Mouse (Mus musculus) thymus, postnatal 0 days (tissue): ENCODE data around the gene Gusb. TPM values are rescaled to one million over a fixed set of nuclear protein-coding genes. Genes with fewer than 3 reads are reported as not detected.

Source experiments
- DNase-seq: peaks from one replicate; pipeline ENCODE4 v3.0.0-alpha.2; 2015; ENCODE audit warnings: low spot score
- polyA plus RNA-seq: library from polyadenylated mRNA; unstranded; fragments of >200 nt; fragmentation: Nextera tagmentation; extraction: Ambion mirVana; gene quantifications from 2 replicates; pipeline ENCODE4 v1.2.1, GENCODE M21; 2015

The Gusb gene
- polyA plus RNA-seq, 1 experiment from 2014 or later: 59.3 TPM

DNA sequence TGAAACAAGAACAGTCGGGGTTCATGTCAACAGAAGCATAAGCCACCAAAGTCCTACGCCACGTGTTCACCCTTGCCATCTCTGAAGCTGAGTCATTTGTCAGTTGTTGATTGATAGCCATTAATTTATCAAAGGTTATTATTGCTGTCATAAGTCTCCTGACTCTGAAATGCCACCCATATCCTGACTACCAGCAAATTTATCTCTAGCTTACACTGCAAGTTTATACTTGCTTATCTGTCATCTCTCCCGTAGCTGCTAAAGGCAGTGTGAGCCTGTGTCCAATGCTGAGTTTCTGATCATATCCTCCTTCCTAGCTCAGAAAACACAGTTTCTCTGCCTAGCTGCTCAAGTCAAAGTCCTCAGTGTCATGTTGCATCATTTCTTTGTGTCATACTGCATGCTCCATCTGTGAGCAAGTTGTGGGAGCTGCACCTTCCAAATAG, 28.0 kb downstream of the Gusb start:
- no peak for DNase-seq

DNA sequence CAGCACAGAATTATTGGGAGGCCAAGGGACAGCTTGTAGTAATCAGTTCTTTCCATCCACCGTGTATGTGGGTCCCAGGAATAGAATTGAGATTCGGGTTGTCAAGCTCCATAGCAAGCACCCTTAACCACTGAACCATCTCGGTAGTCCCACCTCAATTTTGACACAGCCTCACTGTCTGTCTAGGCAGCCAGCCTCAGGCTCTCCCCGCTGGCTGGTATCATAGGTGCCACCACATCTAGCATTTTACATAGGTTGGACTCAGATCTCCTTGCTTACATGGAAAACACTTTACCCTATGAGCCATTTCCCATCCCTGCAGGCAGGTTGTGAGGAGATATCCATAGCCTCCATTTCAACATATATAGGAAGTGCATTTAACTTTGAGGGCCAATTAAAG, 28.5 kb downstream of the Gusb start:
- no peak for DNase-seq

DNA sequence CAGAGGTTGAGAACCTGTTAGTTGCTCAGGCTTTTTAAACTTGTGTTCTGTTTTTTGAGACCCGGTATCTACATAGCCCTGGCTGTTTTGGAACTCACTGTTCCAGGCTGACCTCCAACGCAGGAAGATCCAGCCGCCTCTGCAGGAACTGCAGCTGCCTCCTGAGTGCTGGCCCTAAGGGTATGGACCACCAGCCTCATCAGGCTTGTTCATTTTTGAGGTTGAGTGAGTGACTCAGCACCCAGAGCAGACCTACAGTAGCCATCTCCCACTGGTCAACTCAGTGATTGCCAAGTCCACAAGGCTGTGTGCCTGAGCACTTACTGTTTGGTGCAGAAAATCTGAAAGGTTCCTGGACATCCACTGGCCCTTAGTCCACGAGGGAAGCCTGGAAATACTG, 31.4 kb downstream of the Gusb start:
- no peak for DNase-seq

DNA sequence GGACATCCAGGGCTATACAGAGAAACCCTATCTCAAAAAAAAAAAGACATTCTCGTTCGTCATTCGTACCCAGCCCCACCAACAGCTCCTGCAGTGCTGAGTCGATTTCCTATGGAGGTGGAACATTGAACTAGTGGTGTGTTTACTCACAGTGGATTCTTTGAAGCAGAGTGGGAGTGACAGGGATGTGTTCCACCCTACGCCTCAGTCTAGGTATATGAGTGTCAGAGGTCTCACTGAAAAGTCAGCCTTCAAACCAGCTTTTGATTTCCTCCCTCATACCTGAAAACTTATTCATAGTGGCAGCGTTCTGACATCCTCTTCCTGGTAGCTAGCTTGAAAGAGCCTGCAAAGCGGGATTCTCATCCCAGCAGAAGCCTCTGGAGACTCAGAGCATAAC, 34.4 kb downstream of the Gusb start:
- DNase-seq: no peak

DNA sequence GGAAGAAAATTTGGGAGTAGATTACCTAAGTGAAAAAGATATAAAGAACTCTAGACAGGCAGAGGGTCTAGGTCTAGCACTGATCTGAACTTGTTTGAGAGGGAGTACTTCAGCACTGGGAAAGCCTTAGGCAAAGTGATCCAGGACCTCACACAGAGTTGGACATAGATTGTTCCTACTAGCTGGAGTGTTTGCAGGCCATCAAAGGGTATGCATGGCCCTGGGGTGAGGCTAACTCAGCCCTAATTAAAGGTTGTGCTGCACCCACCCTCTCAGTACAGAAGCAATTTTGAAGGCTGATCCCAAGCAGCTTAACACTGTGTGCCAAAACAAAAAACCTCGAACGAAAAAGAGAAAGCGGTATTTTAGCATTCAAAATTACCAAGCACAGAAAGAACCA, 36.4 kb downstream of the Gusb start:
- no peak for DNase-seq

DNA sequence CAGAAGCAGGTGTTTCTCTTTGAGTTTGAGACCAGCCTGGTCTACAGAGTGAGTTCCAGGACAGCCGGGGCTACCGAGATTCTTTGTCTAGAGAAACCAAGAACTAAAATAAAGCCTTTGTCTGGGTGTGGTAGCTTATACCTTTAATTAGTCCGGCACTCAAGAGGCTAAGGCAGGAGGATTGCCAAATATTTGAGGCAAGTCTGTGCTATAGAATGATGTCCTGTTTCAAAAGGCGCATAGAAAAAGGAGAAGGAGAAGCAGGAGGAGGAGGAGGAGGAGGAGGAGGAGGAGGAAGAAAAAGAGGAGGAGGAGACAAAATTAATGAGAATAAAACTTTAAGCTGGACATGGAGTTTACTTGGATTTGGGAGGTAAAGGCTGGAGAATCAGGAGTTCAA, 39.6 kb downstream of the Gusb start:
- no peak for DNase-seq

DNA sequence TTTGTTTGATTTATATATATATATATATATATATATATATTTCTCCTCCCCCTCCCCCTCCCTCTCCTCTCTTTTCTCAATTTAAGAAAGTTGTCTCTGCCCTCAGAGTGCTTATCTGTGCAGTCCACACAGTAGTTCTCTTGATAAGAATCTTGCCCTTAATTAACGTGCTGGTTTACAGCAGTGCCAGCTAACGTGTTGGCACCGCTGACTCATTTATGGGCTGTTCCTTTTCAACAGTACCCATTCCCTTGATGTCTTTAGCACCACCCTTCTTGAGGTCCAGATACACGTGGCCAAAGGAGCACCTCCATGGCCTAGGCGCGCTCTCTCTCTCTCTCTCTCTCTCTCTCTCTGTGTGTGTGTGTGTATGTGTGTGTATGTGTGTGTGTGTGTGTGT, 47.1 kb downstream of the Gusb start:
- no peak for DNase-seq

DNA sequence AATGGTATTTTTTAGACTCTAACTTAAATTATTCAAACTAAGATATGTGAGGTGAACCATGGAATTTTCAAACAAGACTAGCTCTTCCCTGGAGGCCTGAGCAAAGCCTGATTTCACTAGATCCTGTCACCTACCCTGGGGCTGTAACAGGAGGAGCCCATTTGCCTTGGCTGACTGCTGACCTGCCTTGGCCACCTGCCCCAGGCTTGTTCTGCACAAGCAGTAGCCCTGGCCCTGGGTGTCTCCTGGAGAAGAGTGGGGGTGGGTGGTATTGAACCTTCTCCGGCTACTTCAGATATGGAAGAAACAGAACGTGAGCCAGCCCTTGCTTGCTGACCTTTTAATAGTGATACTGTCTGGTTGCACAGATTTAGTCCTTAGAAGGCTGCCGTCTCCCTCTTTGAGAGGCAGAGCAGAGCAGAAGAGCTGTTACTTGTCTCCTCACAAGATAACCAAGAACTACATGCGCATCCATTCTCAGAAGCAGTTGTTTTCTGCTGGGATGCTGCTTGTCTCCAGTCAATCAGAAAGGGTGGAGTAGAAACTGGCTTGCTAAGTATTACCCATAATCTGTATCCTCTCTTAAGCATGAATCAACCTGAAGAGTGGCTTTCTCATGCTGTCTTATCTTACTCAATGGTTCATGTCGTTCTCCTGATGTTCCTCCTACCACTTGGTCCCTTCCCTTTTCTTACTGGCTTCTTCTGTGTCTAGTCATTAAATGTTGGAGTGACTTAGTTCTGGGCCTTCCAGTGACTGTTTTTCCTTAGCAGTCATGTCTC, 48.2 kb downstream of the Gusb start:
- DNase-seq: no peak

DNA sequence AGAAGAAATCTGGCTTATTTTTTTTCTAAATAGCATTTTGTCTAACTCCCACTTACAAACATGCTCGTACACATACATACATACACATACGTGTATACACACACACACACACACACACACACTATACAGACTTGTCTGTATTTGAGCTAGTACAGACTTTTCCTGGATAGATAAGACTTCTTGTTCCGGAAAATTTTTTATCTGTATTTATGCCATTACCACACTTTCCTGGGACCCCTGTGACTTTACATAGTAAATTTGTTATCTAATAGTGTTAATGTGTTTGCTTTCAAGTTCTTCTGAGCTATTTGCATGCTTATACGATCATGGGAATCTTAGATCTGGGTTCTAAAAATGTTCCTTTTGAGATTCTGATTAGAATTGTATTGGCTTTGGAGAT, 50.7 kb downstream of the Gusb start:
- DNase-seq: no peak

DNA sequence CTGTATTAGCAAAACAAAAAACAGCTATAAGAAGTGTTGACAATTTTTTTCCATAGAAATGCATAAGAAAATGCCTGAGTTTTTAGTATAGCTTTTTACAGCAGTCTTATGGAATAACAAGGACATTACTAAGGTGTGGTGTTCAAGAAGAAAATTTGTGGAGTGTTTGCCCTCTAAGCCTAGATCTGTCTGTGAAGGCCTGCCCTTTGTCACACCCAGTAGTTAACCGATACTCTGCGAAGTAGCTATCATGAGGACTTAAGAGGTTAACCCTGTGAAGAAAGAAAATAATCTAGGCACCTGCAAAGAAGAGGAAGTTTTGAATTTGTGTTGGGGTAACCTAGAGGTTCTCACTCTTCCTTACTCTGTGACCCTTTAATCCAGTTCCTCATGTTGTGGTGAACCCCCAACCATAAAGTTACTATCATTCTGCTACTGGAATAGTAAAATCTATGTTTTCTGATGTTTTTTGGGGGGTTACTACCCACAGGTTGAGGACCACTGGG, 55.3 kb downstream of the Gusb start:
- no peak for DNase-seq

DNA sequence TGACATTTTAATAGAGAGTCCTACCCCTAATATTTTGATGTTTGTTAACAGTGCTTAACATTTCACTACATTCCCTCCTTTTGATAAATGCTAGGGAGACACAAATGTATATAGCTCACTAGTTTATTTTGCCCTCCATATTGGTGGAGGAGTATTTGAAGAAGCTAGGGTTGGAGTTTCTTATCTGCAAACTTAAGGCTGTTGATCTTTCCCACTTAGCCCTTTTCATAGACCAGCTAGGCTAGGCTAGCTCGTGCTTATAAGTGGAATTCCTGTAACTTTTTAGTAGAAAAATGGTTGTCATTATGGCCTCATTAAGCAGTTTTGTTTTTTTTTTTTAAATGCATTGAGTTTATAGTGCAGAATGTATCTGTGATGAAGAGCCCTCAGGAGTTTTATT, 59.4 kb downstream of the Gusb start:
- DNase-seq: no peak

DNA sequence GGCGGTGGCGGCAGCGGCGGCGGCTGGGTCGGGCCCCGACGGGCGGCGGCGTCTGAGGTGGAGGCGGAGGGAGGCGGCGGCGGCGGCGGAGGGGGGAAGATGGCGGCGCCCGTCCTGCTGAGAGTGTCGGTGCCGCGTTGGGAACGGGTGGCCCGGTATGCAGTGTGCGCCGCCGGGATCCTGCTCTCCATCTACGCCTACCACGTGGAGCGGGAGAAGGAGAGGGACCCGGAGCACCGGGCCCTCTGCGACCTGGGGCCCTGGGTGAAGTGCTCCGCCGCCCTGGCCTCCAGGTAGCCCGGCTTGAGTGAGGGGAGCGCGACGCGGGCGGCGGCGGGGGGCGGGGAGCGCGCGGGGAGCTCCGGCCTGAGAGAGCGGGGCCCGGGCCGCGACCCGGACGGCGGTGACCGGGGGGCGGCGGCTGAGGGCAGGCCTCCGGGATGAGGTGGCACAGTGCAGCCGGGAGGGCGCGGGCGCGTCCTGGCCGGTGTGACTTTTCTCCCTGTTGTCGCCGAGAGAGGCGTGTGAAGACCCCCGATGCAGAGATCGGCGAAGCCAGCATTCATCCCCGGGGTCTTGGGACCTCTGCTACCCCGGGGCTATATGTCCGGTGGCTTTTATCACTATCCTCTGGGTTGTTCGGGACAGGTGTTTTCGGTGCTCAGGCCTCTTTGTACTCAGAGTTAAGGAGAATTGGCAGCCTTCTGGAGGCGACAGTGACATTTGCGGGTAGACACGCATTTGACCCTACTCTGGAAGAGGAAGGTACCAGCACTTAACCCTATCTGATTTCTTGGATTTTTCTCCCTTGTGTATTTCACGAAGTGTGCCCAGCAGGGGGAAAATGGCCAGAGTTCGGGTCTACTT, 60.5 kb downstream of the Gusb start:
- DNase-seq: peak; percentile 40

DNA sequence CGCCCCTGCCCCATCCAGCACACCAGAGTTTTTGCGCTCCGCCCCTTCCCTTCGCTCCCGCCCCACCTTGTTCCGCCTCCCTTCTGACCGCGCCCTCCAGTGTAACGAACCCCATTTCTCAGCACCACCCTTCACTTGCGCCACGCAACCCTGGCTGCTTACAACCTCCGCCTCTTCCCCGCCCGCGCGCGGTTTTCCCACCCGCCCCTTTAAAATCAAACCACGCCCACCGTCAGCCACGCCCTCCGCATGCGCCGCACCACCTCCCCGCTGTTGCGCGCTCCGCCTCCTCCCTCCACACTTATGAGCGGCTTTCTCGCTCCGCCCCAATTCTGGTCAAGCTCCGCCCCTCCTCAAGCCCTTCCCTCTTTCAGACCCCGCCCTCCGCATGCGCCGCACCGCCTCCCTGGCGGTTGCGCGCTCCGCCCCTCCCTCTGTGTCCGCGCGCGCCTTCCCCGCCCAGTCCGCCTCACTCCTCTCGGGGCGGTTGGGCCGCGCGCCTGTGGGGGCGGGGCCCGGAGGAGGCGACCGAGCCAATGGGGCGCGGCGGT, 61.3 kb downstream of the Gusb start, which contains the start of gene Vkorc1l1:
Vkorc1l1 (plus strand) TSS at position 476 of the 551 bp plus-strand sequence.
- DNase-seq: peak; percentile 99

DNA sequence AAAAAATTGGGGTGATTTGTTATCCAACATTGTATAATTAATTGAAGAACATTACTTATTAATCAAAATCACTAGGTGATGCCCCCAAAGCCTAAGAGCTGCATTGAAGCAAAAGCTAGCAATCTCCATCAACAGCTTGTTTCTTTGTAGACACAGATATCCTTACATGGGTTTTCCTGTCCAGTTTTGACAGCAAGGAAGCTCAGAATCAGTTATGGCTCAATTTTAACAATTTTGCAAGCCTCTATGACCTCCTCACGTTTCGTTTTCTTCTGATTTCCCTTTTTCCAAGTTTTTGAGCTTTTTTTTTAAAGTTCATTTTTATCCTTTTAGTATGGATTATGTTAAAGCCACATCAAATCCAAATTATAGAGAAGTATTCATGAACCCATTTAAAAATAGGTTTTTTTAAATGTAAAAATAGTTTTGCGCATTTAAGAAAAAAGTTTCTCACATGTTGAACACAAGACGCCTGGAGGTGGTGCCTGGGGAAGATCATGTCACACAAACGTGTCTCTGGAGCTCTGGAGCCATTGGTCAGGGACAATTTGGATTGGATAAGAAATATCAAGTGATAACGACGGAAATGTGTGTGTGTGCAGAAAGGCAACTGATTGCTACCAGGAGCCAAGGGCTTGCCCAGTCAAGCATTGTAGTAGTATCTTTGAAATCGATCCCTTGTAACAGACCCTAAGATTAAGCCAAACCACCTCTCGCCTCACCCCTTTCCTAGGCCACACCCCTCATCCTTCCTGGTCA, 61.9 kb downstream of the Gusb start:
- DNase-seq: no peak

DNA sequence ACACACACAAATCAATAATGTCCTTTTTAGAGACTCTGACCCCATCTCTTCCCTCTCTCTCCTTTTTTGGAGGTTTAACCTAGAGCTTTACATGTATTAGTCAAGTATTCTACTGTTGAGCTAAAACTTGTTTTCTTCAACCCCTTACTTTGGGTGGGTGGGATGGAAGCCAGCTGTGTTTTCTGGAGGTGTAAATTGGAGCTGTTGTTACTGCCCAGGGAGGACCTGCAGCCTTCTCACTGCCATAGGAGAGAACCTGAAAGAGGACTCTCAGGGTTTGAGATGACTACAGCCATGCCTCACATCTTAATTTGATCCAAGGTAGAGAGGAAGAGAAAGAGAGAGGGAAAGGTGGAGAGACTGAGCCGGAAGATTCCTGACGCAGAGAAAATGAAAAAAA, 62.6 kb downstream of the Gusb start:
- DNase-seq: no peak

Other genes with a start within 250 kb of the Gusb start
- 83.5 and 85.9 TPM in 2 replicates for gene Psph, start 215.6 kb downstream of the Gusb start, polyA plus RNA-seq
- gene Sumf2, start 156.1 kb downstream of the Gusb start, polyA plus RNA-seq: 30.1 and 33.5 TPM in 2 replicates
- gene Chchd2, start 115.6 kb downstream of the Gusb start, polyA plus RNA-seq: 906 and 1,002 TPM in 2 replicates
- gene Zbed5, start 107.3 kb downstream of the Gusb start, polyA plus RNA-seq: 1.9 and 2.6 TPM in 2 replicates
- gene Phkg1, start 104.5 kb downstream of the Gusb start, polyA plus RNA-seq: 0.08 and 0.14 TPM in 2 replicates
- 2.2 TPM in 2 replicates for gene Nupr1l, start 94.5 kb downstream of the Gusb start, polyA plus RNA-seq
- gene Vkorc1l1, start 61.1 kb downstream of the Gusb start, polyA plus RNA-seq: 14.0 and 19.2 TPM in 2 replicates
- 32.2 and 37.8 TPM in 2 replicates for gene Asl, start 26.2 kb upstream of the Gusb start, polyA plus RNA-seq
- gene Crcp, start 26.2 kb upstream of the Gusb start, polyA plus RNA-seq: 49.7 and 50.4 TPM in 2 replicates
- gene Tpst1, start 70.3 kb upstream of the Gusb start, polyA plus RNA-seq: 25.7 and 27.0 TPM in 2 replicates
- 4.2 TPM in 2 replicates for gene Kctd7, start 141.8 kb upstream of the Gusb start, polyA plus RNA-seq
- 20.7 and 20.8 TPM in 2 replicates for gene Rabgef1, start 168.7 kb upstream of the Gusb start, polyA plus RNA-seq
- 27.8 and 39.5 TPM in 2 replicates for gene Tmem248, start 214.0 kb upstream of the Gusb start, polyA plus RNA-seq